Mouse (Mus musculus) mature B cell (primary cell): ENCODE data around the gene Adam15.

ENCODE experiments used
- in situ Hi-C: fragments of 300-500 bp; cut with MboI; formaldehyde crosslinking; loops from 2 replicates; pipeline ENCODE4 v1.14.3; 2019

The Adam15 gene

GRCm38 (mm10) chr3:89354816-89355511, 5.2 kb upstream of the Adam15 start:
- in situ Hi-C loops: no loop called here

- in situ Hi-C loops: no loop called here
Observed at GRCm38 (mm10) chr3:89351271-89351670, 1.5 kb upstream of the Adam15 start.

- in situ Hi-C loops: loop anchor here (10.0 kb wide), 1 partner anchor 136 kb away; no protein-coding TSS in a partner anchor
Observed at GRCm38 (mm10) chr3:89348911-89349868, 606 bp downstream of the Adam15 start.

- in situ Hi-C loops: loop anchor here (10.0 kb wide), 1 partner anchor 137 kb away; no protein-coding TSS in a partner anchor
Observed at GRCm38 (mm10) chr3:89347916-89348315, 1.9 kb downstream of the Adam15 start.

DNA sequence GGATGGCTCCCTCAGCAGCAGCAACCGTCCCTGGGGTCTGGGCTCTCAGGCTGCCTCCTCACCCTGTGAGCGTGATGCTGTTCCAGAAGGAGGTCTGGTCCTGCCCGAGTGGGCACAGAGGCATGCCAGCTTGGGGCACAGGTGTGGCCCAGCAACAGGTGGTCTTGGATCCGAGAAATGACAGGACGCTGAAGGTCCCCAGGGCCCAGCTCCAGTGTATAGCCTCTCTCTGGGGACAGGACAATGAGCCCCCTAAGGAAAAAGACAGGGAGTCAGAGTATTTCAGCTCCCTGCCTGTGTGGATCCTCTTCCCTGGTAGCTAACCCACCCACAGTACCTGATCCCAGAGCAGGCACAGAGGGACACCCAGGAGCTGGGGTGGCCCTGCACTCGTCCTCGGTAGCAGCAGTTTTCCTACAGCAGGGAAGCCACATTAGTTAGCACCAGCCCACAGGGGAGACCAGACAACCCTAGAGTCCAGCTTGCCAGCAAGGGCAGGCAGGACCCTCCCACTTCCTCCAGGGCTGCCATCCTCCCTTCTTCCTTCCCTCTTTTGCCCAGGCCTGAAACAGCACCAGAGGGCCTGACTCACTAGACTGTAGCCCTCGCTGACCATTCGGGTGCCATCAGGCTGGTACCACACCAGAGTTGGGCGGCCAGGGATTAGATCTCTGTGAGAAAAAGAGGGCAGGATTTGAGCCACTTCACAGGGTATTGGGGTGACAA, 2.8 kb downstream of the Adam15 start:
- in situ Hi-C loops: loop anchor here (10.0 kb wide), 1 partner anchor 138 kb away; no protein-coding TSS in a partner anchor

GRCm38 (mm10) chr3:89343279-89343678, 6.5 kb downstream of the Adam15 start:
- in situ Hi-C loops: loop anchor here (10.0 kb wide), 1 partner anchor 142 kb away; no protein-coding TSS in a partner anchor

DNA sequence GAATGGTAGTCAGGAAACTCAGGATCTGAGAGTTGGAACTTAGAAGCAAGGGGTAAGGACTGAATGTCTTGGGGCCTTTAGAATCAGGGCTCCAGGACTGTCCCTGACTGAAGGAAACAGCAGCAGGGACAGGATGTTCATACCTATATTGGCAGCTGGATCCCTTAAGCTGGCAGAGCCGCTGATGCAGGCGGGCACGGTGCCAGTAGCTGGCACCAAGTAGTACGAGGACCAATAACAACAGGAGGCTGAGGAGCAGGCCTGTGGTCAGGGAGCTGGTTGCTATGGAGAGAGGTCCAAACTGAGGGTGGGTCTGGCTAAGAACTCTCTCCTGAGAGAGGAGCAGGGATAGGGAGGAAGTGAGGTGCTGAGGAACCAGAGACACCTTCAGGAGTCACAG, 8.0 kb downstream of the Adam15 start:
- in situ Hi-C loops: loop anchor here (10.0 kb wide), 1 partner anchor 143 kb away; no protein-coding TSS in a partner anchor

DNA sequence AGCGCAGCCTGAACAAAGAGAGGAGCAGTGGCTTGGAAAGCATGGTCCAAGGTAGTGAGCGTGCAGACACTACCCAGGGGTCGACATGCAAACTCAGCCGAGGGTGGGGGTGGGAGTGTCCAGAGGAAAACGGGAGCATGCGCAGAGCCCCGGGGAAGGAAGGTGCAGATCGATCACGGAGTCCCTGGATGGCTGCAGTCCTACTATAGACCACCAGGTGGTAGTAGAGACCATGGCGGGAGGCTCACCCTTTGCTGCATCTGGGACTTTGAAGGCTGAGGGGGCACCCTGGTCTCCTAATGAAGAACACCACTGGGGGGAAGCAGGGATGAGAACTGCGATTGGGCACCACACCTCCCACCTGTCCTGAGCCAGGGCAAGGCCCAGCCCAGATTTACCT, 9.3 kb downstream of the Adam15 start:
- in situ Hi-C loops: loop anchor here (10.0 kb wide), 1 partner anchor 144 kb away; no protein-coding TSS in a partner anchor

DNA sequence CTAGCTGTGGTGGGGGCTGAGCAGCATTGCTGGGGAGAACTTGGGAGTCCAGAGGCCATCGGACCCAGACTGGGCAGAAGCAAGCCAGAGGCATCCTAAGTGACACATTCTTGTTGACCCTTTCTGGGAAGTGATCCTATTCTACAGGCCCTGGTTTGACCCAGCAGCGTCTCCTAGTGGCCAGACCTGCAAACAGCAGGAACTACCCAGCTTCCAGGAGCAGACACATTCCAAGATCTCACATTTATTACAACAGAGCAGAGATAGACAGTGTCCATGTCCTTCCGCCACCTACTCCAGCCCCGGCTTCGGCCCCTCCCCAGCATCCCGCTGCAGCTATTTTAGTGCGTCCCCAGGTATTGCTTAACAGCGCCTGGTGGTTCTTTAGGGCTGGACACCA, 10.4 kb downstream of the Adam15 start:
- in situ Hi-C loops: no loop called here

GRCm38 (mm10) chr3:89337721-89338578, 11.8 kb downstream of the Adam15 start, which contains the start of gene Efna4:
Gene Efna4 (minus strand): TSS chr3:89338028.
- in situ Hi-C loops: no loop called here

DNA sequence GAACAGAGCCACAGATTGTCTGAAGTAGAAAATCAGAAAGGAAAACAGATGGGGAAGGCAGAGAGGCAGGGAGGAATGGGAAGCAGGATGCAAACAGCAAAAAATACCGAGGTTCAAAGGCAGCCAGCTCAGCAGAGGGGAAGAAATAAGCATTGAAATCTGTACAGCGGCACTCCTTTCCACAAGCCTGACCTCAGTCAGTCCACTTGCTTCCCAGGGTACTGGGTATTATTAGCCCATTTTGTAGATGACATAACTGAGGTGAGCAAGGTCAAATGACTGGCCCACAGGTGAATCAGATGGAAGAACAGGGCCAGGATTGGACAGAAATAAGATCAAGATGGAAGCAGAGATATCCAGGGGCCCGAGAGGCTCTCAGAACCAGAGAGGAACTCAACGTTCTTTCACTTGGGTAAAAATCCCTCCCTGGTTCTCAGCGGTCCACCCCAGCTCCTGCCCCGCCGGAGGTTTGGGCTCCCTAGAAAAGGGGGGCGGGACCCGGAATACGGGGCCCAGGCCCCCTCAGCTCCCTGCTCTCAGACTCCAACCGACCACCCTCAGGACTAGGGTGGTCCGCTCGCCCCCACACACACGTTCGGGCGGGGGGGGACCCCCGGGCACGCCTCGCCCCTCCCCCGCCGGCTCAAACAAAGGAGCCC, 12.6 kb downstream of the Adam15 start:
- in situ Hi-C loops: no loop called here

DNA sequence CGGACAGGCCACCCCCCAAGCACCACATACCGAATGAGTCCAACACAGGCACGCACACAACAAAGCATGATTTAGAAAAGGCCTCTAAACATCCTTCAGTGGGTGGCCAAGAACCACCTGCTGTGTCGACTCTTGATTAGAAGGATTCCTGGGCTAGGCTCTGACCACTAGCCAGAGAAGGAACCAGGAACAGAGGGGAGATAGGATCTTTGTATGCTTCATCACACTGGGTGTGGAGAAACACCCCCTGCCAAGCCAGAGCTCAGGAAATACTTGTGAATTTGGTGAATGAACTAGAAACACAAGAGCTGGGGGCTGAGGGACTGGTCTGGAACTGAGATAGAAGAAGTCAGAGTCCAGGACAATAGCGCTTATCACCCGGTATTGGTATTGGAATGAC, 13.3 kb downstream of the Adam15 start:
- in situ Hi-C loops: no loop called here

DNA sequence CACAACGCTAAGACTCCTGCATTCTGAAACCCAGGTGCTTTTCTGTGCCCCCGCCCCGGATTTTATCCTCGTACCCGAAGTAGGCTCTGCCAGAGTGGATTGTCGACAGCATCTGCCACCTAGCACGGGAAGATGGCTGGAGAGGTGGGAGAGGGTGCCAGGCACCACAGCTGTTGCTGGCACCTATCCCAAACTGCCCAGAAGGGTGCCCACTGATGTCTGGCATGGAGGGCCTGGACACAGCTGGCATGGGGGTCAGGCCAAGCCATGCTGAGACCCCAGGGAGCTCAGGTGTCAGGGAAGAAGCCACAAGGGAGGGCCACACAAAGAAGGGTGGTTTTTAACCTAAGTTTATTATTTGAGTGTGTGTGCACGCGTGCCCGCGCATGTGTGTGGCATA, 16.7 kb downstream of the Adam15 start:
- in situ Hi-C loops: no loop called here

- in situ Hi-C loops: no loop called here
Observed at GRCm38 (mm10) chr3:89332476-89332875, 17.3 kb downstream of the Adam15 start.

GRCm38 (mm10) chr3:89332013-89332412, 17.8 kb downstream of the Adam15 start:
- in situ Hi-C loops: no loop called here

- in situ Hi-C loops: no loop called here
Observed at GRCm38 (mm10) chr3:89331561-89331960, 18.2 kb downstream of the Adam15 start.

DNA sequence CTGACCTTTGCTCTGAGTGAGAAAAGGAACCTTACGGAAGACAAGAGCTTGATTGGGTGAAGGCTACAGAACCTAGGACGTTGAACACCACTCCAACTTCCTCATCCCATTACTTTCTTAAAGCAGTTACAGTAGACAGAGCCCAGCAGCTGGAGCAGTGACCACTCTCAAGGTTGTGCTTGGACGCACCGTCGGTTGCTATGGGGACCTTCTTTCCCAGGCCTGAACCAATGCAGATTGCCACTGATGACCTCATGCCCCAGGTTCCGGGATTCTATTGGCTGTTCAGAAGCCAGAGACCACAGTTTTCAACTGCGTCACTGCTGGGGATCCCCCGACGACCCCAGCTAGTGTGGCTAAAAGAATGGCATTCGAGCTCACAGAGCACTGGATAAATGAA, 18.8 kb downstream of the Adam15 start:
- in situ Hi-C loops: no loop called here

GRCm38 (mm10) chr3:89330346-89330745, 19.4 kb downstream of the Adam15 start:
- in situ Hi-C loops: no loop called here

DNA sequence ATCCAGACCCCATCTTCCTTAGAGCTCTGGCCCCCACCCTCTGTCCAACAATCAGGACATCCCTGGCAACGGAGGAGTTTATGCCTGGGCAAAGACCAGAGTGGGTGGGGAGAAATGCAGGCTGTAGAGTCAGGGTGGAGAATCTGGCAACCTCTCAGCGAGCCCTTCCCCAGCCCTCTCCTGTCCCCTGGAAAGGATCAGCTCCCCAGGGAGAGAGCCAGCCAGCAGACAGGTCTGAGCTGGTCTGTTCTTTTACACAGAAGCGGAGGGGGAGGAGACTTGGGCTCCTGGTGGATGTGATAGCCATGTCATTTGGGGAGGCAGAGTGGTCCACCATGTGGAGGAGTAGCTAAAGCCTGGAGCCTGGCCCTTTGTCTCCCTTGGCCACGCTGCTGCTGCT, 21.2 kb downstream of the Adam15 start:
- in situ Hi-C loops: no loop called here

DNA sequence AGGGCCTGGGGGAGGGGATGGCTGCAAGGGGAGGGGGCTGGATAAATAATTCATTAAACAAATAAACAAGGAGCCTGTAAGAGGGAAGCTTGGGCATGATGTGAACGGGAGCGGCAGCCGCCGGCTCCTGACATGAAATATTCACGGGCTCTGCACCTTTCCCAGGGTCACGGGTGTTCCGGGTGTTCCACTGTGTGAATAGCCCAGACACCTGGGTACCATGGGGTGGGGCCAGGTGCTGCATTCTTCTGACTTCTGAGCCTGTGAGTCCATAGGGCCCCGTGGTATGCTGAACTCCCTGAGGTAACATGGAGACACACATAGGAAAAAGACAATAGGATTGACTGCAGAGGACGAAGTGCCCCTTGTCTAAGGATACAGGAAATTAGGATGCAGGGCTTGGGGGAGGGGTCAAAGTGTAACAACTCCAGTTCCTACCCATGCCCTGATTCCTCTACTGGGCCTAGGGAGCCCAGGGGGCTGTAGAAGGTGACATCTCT, 22.4 kb downstream of the Adam15 start:
- in situ Hi-C loops: no loop called here
